Mouse (Mus musculus): ENCODE measurements around the gene Chic1.

The Chic1 gene

DNA sequence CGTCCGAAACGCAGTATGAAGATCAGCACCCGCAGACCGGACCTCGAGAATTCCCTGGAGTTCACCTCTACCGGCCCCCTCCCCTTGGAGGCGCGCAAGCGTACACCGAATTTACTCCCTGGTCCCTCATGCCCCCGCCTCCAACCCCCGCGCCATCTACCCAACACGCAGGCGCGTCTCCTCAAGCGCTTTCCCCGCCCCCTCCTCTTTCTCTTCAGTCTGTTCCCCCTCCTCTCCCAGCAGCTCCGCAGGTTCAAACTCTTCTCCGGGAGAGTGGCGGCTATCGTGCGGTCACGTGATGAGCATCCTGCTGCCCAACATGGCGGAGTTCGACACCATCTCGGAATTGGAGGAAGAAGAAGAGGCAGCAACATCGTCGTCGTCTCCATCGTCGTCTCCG is at the start of gene Chic1:
TSS of gene Chic1 (plus strand) at position 190 of the 400 bp plus-strand sequence.
- peak; percentile 96 for DNase-seq (ENCODE audit: low read depth, low spot score)

DNA sequence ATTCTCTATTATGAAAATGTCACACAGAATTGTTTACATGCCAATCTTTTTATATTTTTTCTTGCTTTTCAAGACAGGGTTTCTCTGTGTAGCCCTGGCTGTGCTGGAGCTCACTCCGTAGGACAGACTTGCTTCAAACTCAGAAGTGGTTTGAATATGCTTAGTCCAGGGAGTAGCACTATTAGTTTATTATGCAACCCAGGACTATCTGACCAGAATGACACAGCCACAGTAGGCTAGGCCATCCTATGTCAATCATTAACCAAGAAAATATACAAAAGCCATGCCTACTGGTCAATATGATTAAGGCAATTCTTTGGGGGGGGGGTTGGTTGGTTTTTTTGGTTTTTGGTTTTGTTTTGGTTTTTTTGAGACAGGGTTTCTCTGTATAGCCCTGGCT is 48.0 kb upstream of the Chic1 start:
- no peak for DNase-seq (ENCODE audit: low read depth, low spot score)

- peak; percentile 95 for DNase-seq (ENCODE audit: low read depth, low spot score)
Measured at GRCm38 (mm10) chrX:103311723-103312122, 44.6 kb upstream of the Chic1 start.

GRCm38 (mm10) chrX:103314146-103314545 is 42.1 kb upstream of the Chic1 start:
- DNase-seq (ENCODE audit: low read depth, low spot score), result peak; percentile 34

DNA sequence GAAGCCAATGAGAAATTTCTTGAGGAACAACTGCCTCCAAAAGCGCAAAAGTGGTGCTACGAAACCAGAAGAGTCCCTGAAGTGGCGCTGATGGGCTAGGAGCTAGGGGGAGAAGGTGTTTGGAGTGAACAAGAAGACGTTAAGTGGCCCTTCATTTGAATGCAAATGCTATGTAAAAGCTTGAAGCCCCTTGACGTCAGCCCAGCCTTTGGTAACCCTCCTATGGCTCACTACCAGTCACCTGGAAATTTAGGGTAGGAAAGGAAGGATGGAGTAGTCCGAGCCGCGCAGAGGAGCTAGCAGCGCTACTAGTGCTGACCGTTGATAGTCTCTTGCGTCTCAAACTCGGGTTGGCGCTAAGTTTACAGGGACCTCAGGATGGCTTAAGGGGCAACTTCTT is 35.1 kb upstream of the Chic1 start, which contains the start of gene Cdx4:
TSS of gene Cdx4 (plus strand) at position 253 of the 400 bp plus-strand sequence.
- DNase-seq (ENCODE audit: low read depth, low spot score), result peak; percentile 72

- no peak for DNase-seq (ENCODE audit: low read depth, low spot score)
Measured at GRCm38 (mm10) chrX:103325900-103326299, 30.4 kb upstream of the Chic1 start.

DNA sequence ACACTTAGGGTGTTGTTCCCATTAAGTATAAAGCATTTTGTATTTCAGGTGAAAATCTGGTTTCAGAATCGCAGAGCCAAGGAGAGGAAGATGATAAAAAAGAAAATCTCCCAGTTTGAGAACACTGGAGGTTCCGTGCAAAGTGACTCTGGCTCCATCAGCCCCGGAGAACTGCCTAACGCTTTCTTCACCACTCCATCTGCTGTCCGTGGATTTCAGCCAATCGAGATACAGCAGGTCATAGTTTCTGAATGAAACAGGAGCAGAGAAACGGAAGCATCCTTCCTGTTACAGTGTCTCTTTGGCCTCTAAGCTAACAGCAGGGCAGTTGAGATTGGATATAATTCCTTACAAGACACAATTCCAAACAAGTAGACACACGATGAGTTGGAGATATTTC is 26.9 kb upstream of the Chic1 start:
- DNase-seq (ENCODE audit: low read depth, low spot score), result no peak

DNA sequence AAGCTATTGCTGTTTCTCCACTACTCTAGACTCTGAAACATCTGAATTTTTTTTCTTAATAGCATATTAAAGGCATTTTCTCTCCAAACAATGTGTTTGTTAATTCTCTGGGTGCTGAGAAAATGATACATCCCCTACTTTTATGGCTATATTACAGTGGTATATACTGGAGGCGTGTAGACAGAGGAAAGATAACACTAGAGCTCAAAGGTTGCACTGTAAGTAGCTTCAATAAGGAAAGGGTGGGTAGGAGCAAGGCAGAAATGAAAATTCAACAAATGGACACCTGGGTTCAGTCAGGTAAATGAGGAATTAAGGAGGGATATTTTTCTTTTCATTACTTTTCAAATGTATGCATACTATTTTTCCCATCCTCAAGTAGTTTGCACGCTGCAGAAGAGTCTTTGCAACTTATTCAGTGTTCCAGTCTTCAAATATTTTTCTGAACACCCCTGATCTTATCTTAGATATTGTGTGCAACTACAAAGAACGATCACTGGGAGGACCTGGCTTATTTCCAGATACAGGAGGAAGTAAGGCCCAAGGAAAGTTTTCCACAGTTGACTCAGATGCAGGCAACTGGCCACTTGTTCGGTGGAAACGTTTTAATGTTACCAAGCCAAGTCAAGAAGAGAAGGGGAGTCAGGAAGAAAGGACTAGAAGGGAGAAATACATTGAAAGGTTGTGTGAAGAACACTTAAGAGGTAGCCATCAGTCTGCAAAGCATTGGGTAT is 25.0 kb upstream of the Chic1 start:
- DNase-seq (ENCODE audit: low read depth, low spot score), result no peak

DNA sequence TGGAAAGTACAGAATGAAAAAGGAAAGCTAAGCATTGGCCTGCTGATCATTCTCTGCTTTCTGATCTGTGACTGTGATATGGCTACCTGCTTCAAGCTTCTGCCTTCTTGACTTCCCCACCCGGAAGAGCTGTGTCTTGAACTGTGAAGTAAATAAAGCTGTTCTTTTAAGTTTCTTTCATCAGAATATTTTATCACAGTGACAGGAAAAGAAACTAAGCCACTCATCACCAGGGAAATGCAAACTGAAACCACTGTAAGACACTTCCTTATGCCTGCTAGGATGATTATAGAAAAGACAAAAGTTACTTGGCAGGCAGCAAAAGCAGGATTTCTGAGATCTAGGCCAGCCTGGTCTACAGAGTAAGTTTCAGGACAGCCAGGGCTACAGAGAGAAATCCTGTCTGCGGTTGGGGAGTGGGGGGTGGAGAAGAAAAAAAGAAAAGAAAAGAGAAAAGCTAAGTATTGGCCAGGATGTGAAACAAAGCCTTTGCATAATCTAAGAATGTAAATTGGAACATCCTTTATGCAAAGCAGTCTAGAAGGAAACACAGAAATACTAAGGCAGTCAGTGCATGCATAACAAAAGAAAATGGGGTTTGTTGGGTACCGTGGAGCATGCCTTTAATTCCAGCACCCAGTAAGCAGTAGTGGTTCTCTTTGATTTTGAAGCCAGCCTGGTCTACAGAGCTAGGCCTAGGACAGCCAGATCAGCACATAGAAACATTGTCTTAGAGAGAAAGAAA is 14.7 kb upstream of the Chic1 start:
- peak; percentile 48 for DNase-seq (ENCODE audit: low read depth, low spot score)

- DNase-seq (ENCODE audit: low read depth, low spot score), result no peak
Measured at GRCm38 (mm10) chrX:103355784-103356183, 492 bp upstream of the Chic1 start.

DNA sequence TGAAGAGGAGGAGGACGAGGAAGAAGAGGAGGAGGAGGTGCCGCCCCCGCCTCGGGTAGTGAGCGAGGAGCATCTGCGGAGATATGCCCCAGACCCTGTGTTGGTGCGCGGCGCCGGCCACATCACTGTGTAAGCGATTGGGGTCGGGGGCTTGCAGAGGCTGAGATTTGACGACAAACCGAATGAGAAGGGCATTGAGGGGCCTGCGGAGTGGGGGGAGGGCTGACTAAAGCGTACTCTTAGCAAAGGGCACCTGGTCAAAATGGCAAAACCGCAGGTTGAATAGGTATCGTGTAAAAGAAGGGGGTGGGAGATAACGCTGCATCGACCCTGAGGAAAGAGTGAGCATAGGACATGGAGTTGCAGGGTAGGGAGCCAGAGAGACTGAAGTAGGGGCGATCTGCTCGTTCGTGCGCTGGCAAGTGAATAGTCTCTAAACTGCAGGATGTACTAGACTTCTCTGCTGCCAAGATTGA is 523 bp downstream of the Chic1 start:
- peak; percentile 4 for DNase-seq (ENCODE audit: low read depth, low spot score)

- no peak for DNase-seq (ENCODE audit: low read depth, low spot score)
Measured at GRCm38 (mm10) chrX:103366201-103366600, 9.9 kb downstream of the Chic1 start.

DNA sequence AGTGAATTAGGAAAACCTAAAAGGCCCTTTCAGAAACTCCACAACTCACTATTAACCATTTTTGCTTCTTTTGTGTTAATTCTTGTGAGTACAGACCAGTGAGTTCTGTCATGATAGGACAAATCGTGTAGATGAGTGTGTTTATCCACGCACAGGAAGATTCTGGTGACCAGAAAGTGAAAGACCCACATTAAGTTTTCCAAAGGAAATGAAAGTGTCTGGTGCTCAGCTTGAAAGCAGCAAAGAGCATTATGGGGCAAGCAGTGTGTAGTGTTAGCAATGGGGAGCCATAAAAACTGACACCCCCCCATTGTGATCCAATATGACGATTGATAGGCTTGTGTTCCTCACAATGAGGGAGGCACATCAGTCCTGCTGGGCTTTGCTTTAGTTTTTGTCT is 12.4 kb downstream of the Chic1 start:
- no peak for DNase-seq (ENCODE audit: low read depth, low spot score)

GRCm38 (mm10) chrX:103371221-103371620 is 14.9 kb downstream of the Chic1 start:
- peak; percentile 38 for DNase-seq (ENCODE audit: low read depth, low spot score)

DNA sequence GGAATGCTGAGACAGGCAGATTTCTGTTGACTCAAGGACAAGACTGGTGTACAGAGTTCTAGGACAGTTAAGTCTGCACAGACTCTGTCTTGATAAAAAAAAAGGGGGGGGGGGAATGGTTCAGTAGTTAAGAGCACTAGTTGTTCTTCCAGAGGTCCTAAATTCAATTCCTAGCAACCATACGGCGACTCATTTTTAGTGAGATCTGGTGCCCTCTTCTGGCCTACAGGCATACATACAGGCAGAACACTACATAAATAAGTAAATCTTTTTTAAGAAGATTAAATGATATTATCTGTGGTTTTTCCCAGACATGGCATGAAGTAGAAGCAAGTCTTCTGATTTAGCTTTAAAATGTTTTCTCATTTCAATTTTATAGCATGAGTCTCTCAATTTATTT is 15.4 kb downstream of the Chic1 start:
- peak; percentile 64 for DNase-seq (ENCODE audit: low read depth, low spot score)

- DNase-seq (ENCODE audit: low read depth, low spot score), result peak; percentile 51
Measured at GRCm38 (mm10) chrX:103374250-103374649, 18.0 kb downstream of the Chic1 start.

DNA sequence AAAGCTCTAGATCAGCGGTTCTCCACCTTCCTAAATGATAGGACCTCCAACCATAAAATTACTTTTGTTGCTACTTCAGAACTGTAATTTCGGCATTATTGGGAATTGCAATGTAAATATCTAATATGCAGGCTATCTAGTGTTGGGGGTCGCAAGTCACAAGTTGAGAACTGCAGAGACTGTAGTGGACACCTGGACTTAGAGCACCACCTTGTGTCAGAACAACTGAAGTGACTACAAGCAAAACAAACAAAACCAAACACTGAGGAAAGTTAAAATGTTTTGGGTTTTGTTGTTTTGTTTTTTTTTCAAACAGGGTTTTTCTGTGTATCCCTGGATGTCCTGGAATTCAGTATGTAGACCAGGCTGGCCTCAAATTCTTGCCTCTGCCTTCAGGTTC is 28.3 kb downstream of the Chic1 start:
- DNase-seq (ENCODE audit: low read depth, low spot score), result peak; percentile 17

GRCm38 (mm10) chrX:103388131-103388530 is 31.9 kb downstream of the Chic1 start:
- DNase-seq (ENCODE audit: low read depth, low spot score), result no peak

- DNase-seq (ENCODE audit: low read depth, low spot score), result no peak
Measured at GRCm38 (mm10) chrX:103393841-103394240, 37.6 kb downstream of the Chic1 start.

DNA sequence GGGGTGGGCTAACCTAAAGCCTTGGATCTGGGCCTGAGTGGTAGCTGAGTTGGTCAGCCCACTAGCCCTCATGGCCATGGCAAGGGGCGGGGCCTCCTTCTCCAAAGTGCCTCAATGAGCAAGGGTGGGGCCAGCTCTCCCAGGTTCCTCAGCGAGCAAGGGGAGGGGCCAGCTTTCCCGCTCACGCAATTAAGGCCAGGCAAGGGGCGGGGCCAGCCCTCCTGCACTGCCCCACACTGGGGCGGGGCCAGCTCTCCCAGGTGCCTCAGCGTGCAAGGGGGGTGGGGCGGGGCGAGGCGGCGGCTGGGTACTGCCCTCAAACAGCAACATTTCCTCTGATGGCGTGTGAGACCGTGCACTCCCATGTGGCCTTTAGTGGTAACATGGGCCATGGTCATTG is 48.7 kb downstream of the Chic1 start:
- DNase-seq (ENCODE audit: low read depth, low spot score), result peak; percentile 92

GRCm38 (mm10) chrX:103414167-103414566 is 57.9 kb downstream of the Chic1 start, which contains the start of gene Tsx:
TSS of gene Tsx (plus strand) at chrX:103414467.
- DNase-seq (ENCODE audit: low read depth, low spot score), result no peak

- DNase-seq (ENCODE audit: low read depth, low spot score), result no peak
Measured at GRCm38 (mm10) chrX:103421710-103422109, 65.4 kb downstream of the Chic1 start, which contains the start of gene Gm26992. TSS of gene Gm26992 (plus strand) at chrX:103422010.

DNA sequence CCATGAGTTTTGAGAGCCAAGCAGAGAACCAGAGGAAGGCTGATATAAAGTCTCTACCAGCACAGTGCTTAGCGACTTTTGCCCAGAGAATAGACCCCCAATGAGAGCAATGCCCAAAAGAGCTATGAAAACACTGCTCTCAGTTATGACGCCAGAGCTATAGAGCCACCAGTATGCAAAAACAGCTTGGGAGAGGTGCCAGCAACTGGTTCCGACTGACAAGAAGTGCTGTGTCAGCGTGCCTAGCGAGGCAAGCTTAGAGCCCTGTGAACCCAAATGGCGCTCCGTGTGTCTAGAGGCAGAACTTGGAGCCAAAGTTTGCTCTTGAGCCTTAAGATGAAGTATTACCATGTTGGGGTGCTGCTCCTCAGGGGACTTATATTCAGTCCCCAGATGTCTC is 71.4 kb downstream of the Chic1 start:
- no peak for DNase-seq (ENCODE audit: low read depth, low spot score)
